Mouse (Mus musculus): ENCODE measurements around the gene Adap1.

The Adap1 gene

GRCm38 (mm10) chr5:139323260-139323924 lies 2.0 kb downstream of the Adap1 start:
- peak; percentile 56 to 67 for DNase-seq

DNA sequence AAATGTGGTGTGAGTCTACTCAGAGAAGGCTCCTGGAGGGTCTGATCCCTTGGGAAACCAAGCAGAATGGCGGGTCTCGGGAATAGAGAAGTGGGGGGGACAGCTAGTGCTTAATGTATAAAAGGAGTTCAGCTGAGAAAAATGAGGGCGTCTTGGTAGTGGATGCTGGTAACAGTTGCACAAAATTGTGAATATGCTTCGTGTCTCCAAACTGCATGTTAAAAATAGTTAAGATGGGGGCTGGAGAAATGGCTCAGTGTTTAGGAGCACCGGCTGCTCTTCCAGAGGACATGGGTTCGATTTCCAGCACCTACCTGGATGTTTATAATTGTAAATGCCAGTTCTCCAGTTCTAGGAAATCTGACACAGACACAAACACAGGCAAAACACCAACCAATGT lies 4.1 kb downstream of the Adap1 start:
- DNase-seq, result no peak

DNA sequence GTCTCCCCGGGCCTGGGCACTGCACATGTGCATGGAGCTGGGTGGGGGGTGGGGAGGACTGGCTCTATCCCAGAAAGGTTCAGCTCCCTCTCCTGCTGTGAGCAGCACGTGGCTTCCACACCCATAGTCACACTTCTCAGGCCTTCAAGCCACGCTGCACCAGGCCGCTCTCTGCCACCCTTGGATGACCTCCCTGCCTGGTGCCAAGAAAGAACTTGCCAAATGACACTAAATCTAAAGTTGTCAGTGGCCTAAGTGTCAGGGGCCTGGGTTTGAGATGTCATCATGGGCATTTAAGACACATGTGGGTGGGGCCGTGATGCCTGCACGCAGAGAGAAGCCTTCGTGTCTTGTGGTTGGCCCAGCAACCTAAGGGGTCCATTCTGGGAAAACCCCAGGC lies 5.0 kb downstream of the Adap1 start:
- no peak for DNase-seq

DNA sequence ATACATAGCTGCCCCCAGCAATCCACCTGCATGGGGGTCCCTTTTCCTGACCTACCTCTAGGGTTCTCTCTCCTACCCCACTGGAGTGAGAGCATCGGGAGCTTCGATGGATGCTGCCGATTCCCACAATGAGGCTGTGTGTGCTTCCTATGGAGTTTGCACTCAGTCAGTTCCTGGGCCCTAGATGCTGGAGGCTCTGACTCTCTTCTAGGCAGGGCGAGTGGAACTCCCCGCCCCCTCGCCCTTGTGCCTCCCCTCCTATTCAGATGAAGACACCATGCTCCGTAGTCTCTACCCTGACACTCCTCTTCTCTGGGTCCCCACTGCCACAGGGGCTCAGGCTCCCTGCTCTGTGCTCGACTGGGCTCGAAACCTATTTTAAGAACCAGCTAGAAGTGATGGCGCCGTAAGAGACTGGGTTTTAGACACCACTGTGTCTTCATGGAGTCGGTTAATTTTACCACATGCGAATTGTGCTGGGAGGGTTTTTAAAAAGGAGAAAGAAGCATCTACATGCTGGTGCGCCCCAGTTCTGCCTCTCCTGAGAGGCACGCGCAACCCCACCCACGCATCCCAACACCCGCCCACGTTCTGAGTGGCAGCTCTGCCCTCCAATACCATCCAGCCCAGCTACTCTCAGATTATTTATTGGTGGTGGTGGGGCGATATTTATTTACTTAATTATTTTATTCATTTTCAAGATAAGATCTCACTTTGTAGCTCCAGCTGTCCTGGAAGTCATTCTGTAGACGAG lies 7.5 kb downstream of the Adap1 start:
- peak in 1 of 2 experiments; percentile 34 for DNase-seq

GRCm38 (mm10) chr5:139316982-139317675 lies 8.3 kb downstream of the Adap1 start:
- DNase-seq, result peak; percentile 77 to 87

DNA sequence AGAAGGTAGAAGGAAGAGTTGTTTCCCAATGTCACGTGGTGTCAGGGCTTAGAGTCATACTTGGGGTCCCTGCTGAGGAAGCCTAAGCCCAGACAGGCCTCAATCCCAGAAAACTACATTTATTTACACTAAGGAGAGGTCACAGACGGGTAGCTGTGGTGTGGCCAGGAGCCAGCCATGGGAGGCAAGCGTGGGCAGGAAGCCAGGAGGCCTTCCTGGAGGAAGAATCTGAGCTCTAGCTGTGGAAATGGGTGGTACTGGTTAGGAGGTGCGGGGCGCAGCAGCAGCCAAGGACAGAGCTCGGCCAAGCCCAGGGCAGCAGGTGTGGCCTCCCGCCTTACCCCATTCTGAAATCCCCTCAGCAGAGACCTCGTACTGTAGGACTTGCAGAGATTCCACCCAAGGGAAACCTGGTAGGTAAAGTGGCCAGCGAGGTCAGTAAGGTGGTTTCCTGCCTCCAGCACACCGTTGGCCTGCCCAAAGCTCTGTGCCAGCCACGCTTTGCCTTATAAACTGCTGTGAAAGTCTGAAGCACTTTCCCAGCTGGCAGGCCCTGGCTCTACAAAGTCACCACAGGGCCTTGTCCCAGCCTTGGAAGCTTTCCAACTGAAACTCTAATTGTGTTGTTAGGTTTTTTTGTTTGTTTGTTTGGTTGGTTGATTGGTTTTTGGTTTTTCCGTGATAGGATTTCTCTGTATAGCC lies 10.3 kb downstream of the Adap1 start:
- DNase-seq, result no peak

GRCm38 (mm10) chr5:139313536-139313935 lies 11.9 kb downstream of the Adap1 start:
- peak; percentile 38 to 68 for DNase-seq

DNA sequence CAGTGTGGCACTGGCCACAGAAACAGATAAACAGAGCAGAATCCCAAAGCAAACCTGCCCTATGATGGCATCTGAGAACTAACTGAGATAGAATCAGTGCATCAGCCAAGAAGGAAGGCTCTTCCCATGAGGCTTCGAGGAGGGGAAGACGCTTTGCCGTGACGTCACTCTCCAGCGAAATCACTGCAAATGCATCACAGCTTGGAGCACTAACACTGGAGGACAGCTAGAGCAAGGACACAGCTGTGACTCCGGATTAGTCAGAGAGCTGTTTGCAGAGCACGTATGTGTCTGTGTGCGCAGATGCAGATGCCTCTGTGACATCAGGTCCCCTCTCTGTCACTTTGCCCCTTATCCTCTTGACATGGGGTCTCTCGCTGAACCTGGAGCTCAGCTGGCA lies 13.6 kb downstream of the Adap1 start:
- DNase-seq, result no peak

- DNase-seq, result no peak
Observed at GRCm38 (mm10) chr5:139310477-139310876, 14.9 kb downstream of the Adap1 start.

GRCm38 (mm10) chr5:139309946-139310345 lies 15.5 kb downstream of the Adap1 start:
- no peak for DNase-seq

- no peak for DNase-seq
Observed at GRCm38 (mm10) chr5:139303646-139304061, 21.8 kb downstream of the Adap1 start.

DNA sequence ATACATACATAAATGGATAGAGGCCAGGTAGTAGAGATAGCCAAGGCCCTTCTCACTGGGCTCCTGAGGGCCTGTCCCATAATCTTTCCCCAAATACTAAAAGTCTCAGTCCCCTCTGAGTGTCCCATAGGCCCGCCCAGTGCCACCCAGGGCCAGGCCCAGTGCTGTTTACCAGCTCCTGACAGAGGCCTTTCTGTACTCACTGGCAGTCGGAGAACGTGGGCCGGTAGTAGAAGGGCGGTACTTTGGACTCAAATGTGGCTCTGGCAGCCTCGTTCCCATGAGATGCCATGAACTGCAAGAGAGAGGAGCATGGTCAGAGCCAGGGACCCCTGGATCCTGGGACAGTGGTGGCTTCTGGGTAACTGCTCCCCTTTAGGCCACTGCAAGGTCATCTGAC lies 23.3 kb downstream of the Adap1 start:
- DNase-seq, result no peak

DNA sequence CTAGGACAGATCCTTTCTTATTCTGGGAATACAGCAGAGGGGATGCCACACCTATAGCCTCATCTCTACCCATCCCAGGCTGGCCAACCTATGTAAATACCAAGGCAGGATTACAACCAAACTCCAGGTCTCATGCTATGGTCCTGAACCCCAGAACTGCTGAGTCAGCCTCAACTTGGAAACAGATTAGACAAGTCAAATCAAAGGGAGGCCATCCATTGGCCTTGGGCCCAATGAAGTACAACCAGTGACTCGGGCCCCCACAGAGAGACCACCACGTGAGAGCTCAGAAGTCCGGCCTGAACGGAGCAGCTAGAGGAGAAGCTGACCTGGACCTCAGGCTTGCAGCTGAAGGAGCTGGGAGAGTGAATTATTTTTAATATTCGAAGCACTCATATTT lies 27.7 kb downstream of the Adap1 start:
- no peak for DNase-seq

GRCm38 (mm10) chr5:139297092-139297491 lies 28.3 kb downstream of the Adap1 start:
- DNase-seq, result no peak

- no peak for DNase-seq
Observed at GRCm38 (mm10) chr5:139294089-139294488, 31.3 kb downstream of the Adap1 start.

- DNase-seq, result peak; percentile 49 to 63
Observed at GRCm38 (mm10) chr5:139291811-139292560, 33.4 kb downstream of the Adap1 start.

DNA sequence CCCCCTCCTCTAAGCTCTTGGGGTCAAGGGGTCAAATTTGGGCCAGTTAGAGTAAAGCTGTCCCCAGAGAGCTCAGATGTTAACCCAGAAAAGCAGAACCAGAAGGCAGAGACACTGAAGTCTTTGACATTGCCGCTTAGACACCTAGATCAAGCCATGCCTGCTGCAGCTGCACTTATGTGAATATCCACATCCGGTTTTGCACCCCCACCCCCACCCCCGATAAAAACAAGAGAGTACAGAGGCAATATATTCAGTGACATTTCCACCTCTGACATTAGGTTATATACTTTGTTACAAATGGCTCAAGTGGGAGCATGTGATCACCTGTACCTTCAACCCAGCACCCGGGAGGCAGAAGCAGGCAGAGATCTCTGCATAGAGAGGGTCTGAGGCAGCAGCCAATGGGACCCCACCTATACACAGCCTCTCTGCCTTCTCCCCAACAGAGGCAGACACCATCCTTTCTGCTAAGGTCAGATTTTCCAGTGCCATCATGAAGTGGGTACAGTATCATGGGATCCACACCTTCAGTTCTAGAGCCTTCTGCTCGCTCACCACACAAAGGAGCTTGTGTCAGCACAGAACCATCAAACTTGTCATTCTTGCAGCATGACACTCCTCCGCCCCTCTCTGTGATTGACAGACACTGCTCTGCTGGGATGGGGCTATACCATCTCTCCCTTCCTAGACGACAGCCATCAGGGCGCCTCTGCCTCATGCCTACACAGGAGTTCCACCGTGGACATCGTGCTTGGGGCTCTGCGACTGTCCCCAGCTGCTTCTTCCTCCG lies 34.8 kb downstream of the Adap1 start:
- no peak for DNase-seq

DNA sequence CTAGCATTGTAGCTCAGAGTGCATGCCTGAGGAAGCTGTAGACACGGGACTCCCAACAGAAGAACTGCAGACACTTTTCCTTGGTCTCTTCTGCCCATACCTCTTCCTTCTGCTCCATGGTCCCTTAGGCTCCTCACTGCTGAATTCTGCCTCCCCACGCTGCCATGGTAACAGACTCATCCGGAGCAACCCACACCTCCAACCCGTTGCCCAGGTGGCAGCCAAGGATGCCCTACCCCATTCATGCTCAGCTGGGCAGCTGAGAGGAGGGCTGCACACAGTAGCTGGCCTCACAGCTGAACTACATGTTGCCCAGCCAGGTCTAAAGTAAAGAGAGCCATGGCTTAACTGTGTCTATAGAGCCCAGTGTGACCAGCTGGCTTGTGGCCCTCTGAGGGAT lies 36.8 kb downstream of the Adap1 start:
- DNase-seq, result no peak

DNA sequence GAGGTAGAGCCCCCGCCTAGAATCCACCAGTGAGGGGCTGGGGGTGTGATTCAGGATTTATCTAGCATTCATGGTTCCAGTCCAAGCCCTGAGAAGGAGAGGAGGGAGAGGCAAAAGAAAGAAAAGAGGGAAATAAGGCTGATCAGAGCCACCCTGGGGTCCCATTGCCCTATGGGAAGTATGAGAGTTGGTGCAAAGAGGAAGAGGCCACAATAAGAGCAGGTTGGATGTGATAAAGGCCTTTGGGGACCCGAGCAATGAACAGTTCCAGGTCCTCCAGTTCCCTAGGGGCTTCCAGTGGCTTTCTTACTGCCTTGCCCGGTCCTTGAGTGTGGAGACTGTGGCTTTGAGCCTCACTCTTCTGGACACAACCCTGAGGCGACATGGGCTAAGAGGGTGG lies 37.6 kb downstream of the Adap1 start:
- no peak for DNase-seq

- no peak for DNase-seq
Observed at GRCm38 (mm10) chr5:139287099-139287498, 38.3 kb downstream of the Adap1 start.

GRCm38 (mm10) chr5:139286142-139286941 lies 39.1 kb downstream of the Adap1 start:
- no peak for DNase-seq

Data from kidney, postnatal 4 days (tissue).